Mouse (Mus musculus) c-Kit-negative CD71-positive TER-119-positive erythroid progenitor cells, embryonic 14.5 days (primary cell): ENCODE results near the gene Ccr7.

Experiments
- DNase-seq: peaks from one replicate; pipeline ENCODE4 v3.0.0-alpha.2; 2013; ENCODE audit warnings: low read depth, low spot score

The Ccr7 gene

GRCm38 (mm10) chr11:99137385-99137784 lies 17.5 kb downstream of the Ccr7 start:
- no peak for DNase-seq

GRCm38 (mm10) chr11:99136961-99137360 lies 17.9 kb downstream of the Ccr7 start:
- DNase-seq = no peak

- DNase-seq = no peak
Measured at GRCm38 (mm10) chr11:99136361-99136760, 18.5 kb downstream of the Ccr7 start.

DNA sequence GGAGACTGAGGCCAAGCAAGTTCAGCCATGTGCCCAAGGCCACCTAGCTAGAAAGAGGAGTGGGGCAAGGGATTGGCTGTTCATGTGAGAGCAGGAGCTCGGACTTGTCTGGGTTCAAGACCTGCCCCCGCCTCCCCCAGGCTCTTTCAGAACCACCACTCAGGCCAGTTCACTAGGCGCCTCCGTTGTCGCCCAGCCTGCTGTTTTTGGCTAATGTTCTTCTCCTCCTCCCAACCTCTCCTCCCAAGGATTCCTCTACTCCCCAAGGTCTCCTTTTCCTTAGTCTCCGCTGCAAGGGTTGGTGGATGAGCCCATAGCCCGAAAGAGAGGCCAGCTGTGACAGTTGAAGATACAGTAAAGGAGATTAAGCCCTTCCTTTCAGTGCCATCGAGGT lies 19.8 kb downstream of the Ccr7 start:
- DNase-seq = no peak

- DNase-seq = no peak
Measured at GRCm38 (mm10) chr11:99134266-99135046, 20.4 kb downstream of the Ccr7 start.

GRCm38 (mm10) chr11:99133285-99133897 lies 21.5 kb downstream of the Ccr7 start:
- no peak for DNase-seq

GRCm38 (mm10) chr11:99132091-99132730 lies 22.7 kb downstream of the Ccr7 start:
- no peak for DNase-seq

- DNase-seq = no peak
Measured at GRCm38 (mm10) chr11:99131463-99131840, 23.4 kb downstream of the Ccr7 start.

DNA sequence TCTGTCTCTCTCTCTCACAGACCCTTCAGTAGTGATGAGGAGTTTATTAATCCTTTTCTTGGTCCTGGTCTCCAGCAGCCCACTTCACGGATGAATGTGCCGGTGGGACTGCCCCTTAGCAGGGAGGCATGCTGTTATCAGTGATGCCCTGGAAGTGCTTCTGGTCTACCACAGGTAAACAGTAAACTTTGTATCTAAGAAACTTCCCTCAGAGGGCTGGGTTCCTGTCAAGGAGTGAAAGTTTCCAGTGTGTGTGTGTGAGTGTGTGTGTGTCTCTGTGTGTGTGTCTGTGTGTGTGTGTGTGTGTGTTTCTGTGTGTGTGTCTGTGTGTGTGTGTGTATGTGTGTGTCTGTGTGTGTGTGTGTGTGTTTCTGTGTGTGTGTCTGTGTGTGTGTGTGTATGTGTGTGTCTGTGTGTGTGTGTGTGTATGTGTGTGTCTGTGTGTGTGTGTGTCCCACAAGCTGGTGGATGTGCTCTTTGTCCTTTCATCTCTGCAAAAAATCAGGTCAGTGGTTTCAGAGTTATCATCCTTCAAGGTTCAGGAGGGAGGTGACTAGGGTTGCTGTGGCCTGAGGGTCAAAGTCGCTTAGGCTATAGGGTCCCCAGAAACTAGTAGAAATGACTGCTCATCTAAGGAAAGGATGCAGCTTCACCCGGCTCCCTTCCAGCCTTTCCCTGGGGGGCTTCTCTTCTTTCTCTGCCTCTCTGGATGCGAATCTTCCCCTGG lies 24.0 kb downstream of the Ccr7 start:
- DNase-seq = no peak

DNA sequence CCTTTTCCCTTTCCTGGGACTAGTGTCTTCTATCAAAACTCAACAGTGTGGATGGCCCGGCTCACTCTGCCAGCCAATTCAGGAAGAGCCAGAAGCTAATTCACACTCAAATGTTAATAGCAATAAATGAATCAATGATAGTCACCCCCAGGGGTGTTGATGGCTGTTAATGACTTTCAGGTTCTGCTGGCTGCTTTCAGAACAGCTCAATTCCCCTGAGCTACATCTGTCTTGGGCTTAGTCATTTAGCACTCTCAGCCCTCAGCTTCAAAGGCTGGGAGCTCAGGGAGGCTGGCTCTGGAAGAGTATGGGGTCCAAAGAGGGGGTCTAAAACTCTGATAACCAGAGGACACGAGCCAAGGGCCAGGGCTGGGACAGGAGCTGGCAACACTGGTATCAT lies 25.6 kb downstream of the Ccr7 start:
- DNase-seq = no peak

GRCm38 (mm10) chr11:99127785-99128682 lies 26.8 kb downstream of the Ccr7 start:
- DNase-seq = no peak

DNA sequence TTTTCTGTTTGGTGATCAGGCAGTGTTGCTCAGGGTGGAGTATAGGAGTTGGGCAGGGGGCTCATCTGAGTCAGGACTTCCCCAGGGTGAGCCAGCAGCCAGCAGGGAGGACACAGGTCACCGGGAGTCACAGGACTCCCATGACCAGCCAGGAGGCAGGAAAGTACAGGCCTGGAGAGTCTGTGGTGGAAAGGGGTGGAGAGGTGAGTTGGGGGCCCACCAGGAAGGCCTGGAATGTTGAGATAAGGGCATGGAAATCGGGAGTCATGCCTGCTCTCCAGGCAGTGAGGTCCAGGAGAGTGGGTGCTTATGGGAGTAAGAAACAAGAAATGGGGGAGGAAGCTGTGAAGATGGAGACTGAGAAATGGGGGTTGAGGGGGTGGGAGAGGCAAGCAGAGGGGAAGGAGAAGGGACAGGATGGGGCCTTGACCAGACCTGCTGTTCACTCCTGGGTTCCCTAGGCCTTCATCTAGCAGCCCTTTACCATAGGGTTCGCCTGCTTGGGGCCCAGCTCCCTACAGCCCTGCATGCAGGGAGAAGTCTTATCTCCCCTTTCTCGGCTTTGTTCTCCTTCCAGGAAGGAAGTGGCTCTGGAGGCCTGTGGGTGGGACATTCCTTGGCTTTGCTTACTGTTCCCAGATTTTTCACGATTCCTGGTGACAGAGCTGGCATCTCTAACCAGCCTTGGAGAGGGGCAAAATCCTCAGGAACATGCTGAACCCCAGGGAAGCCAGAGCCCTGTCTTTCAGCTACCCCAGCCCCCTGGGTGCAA lies 28.2 kb downstream of the Ccr7 start:
- no peak for DNase-seq

GRCm38 (mm10) chr11:99124635-99125029 lies 30.2 kb downstream of the Ccr7 start:
- DNase-seq = no peak

DNA sequence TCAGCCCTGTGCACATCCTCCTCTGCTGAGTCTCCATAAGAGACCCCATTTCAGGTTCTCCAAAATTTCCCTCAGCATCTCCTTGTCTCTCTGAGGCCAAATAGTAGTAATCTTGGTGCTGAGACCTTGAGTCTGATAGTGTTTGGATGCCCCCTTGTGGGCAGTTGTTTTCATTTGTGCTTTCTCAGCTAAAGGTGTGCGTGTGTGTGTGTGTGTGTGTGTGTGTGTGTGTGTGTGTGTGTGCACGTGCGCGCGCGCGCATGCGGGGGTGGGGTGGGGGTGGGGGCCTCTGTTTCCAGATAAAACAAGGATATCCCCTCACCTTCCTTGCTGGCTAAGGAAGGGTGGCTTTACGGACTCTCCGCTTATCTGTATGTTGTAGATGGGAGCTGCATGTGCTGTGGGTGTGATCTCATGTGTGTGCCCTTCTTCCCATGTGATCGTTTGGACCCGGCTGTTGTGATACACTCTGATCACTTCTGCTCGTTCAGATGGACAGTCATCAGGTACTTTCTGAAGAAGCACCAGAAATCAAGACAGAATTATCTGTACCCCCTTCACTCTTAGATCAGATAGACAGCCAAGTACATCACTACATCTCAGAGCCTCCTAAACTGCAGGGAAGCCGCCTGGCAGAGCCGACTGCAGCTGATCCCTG lies 30.8 kb downstream of the Ccr7 start:
- no peak for DNase-seq

DNA sequence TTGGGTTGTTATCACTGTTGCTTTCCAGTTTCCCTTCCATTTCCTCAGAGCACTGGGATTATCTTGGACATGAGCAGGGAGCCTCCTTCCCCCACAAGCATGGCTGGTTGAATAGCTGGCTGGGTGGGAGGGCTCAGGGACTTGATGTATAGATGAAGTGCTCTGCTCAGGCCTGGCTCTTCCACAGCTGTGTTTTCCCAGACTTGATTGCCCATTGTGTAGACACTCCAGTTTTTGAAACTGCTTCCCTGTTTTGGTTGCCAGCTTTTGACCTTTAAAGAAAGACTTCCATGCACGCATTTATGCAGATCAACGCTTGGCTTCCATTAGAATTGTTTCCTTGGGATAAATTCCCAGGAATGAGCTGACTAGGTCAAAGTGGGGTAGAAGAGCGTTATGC lies 32.2 kb downstream of the Ccr7 start:
- DNase-seq = no peak

DNA sequence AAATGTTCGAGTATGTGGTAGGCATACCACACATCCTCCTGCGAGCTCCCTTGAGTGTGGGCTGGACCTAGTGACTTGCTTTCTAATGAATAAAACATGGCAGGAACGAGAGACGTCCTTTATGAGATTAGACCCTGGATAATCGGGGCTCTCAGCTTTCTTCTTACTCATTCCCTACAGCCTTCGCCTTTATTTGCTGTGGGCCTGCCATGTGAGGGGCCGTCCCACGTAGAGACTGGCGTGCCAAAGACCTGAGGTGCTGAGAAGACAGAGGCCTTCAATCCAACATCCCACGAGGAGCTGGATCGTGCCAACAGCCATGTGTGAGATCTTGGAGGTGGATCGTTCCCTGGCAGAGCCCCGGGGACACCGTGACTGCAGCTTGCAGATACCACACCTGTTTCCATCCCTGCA lies 33.7 kb downstream of the Ccr7 start:
- DNase-seq = no peak

DNA sequence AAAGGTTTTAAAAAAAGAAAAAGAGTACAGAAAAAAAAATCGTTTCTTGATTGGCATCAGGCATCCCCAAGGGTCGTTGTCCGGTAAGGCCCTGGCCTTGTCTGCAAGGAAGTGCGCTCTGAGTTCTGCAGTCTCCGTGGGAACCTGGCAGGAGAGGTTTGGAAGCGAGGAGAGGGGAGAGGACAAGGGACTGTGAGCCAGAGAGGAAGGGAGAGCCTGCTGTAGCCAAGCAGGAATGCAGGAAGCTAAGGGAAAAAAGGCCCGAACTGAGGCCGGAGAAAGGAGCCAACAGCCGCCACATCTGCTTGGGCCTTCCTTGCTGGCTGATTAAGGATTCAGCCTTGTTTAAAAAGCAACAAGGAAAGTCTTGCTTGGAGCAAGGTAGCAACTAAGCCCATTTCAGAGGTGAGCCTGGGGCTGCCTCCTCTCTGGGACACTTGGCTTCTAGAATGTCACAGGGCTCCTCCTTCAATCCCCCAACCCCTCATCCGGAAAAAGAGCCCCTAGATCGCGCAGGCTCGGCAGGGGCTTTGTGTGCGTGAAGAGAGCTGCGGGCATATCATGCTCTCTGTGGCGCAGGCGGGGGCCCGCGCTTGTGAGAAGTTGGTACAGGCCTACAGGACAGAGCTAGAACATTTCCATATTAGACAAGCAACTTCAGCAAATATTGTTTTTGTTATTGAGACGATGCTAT lies 34.2 kb downstream of the Ccr7 start:
- no peak for DNase-seq

GRCm38 (mm10) chr11:99118963-99119362 lies 35.9 kb downstream of the Ccr7 start:
- no peak for DNase-seq

DNA sequence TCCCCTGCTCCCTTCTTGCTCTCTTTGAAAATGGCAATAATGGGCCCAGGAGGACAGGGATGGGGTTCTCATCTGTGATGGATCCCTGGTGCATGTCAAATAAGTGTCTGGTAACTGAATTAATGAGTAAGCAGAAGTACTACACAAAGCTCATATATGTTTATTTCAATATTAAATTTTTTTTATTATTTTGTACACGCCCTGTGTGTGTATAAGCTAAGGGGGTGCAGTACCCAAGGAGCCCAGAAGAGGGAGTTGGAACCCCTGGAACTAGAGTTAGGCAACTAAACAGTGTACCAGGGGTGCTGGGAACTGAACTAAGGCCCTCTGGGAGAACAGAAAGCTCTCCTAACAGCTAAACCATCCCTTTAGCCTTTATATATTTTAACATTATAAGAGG lies 36.5 kb downstream of the Ccr7 start:
- no peak for DNase-seq
